Mouse (Mus musculus): ENCODE results near the gene Ythdf2.

GRCm38 (mm10) chr4:132176474-132176873, 35.6 kb downstream of the Ythdf2 start:
- TF ChIP-seq EP300 (IDR thresholded peaks at IDR 0.05; ENCODE audit: low read depth) (no peak), CTCF (IDR thresholded peaks at IDR 0.05; ENCODE audit: low read depth) (no peak)

Measured in heart, postnatal 0 days (tissue).